ENCODE assay signal across 8 mouse cellular contexts in the genomic region with DNA sequence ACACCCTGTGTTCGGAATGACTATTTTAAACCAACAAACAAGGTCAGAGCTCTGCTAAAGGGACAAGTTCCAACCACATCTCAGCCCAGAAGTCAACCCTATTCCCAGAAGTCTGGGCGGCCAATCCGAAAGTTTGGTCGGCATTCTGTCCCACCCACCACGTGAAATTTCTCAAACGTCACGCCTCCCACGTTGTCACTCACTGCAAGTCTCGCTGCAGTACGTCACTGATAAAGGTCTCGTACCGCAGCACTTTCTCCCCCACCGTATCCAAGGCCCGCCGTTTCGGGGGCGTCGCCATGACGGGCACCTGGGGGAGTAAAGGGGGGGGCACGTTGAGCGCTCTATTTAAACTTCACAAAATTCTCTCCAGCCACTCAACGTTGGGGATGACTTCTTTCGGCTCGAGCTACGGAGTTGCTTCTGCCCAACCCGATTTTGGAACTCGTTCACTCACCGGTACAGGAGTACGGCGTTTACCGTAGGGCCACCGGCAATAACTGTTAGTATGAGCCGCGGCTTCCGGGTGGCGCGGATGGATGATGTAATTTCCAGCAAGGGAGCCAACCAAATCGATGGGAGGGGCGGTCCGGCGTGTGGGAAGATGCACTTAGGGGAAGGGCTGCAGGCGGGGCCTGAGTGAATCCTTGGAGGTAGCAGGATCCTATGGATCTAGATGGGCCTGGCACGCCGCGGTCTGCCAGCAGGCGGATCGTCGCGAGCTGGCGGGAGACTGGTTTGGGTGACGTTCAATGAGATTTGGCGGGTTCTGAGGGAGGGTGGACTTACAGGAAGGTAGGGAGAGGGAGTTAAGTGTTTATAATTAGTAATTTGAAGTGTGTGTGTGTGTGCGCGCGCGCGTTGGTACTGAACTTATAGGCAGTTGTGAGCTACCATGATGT. TPM values are rescaled to one million over a fixed set of nuclear protein-coding genes. Genes with fewer than 3 reads are reported as not detected.
DNase-seq lines count a peak whose midpoint lies in the region; ATAC-seq and TF ChIP-seq lines count a peak whose summit lies in the region.

A gene (minus strand): TSS at position 541 of the 902 bp plus-strand sequence.

- peak within 1 kb of the TSS; percentile 54 for H3K4me2 ChIP-seq in kidney, embryonic 16.5 days (replicated peaks; ENCODE audit: low read depth, low read length)
- H3K4me2 ChIP-seq in myocyte (ENCODE audit: low read depth): peak within 1 kb of the TSS; percentile 90

- peak within 1 kb of the TSS; percentile 22 for H3ac ChIP-seq in myocyte (ENCODE audit: control insufficient read depth, insufficient read length)

- peak within 1 kb of the TSS; percentile 82 for H3K4me3 ChIP-seq in bone marrow macrophage, adult 2 months (ENCODE audit: insufficient read depth, low read length)
- peak within 1 kb of the TSS; percentile 76 for H3K4me3 ChIP-seq in embryonic fibroblast, embryonic 13.5 days (ENCODE audit: insufficient read depth, low read length)
- peak within 1 kb of the TSS; percentile 62 for H3K4me3 ChIP-seq in heart, embryonic 10.5 days
- peak within 1 kb of the TSS; percentile 53 for H3K4me3 ChIP-seq in kidney, embryonic 16.5 days (ENCODE audit: low read length)
- H3K4me3 ChIP-seq in liver, adult 2 months (ENCODE audit: insufficient read depth, low read depth, low read length): peak within 1 kb of the TSS; percentile 86
- peak within 1 kb of the TSS; percentile 60 for H3K4me3 ChIP-seq in myocyte

- H3K27me3 ChIP-seq in heart, embryonic 10.5 days (ENCODE audit: insufficient read depth, poor library complexity, severe bottlenecking): no peaks in the 10 kb centered on the region
- no peaks in the 10 kb centered on the region for H3K27me3 ChIP-seq in kidney, embryonic 16.5 days (ENCODE audit: insufficient read depth, low read length)
- H3K27me3 ChIP-seq in liver, adult 2 months (ENCODE audit: control insufficient read depth, insufficient read depth, low read length): no peaks in the 10 kb centered on the region
- H3K27me3 ChIP-seq in myocyte (ENCODE audit: control insufficient read depth, insufficient read depth, insufficient read length): no peaks in the 10 kb centered on the region
- no peaks in the 10 kb centered on the region for H3K27me3 ChIP-seq in splenic B cell, adult 2 months (ENCODE audit: control insufficient read depth, insufficient read depth, low read length, poor library complexity, severe bottlenecking)

- WGBS in heart, embryonic 10.5 days: 19% methylated on average over 56 of the region's 57 CpGs
- WGBS in kidney, embryonic 16.5 days: 23% methylated on average over 57 of the region's 57 CpGs
- under 1% methylated on average over 57 of the region's 57 CpGs for WGBS in liver, adult 2 months

- peaks cover 3% of the 10 kb centered on the region; the same call in 1 of the 2 replicates for H3K36me3 ChIP-seq in heart, embryonic 10.5 days
- H3K36me3 ChIP-seq in kidney, embryonic 16.5 days (ENCODE audit: insufficient read depth, low read length): no peaks in the 10 kb centered on the region
- peaks cover 5% of the 10 kb centered on the region for H3K36me3 ChIP-seq in liver, adult 2 months (ENCODE audit: control insufficient read depth, insufficient read depth, low read length)
- no peaks in the 10 kb centered on the region for H3K36me3 ChIP-seq in myocyte (ENCODE audit: control insufficient read depth, insufficient read depth)
- H3K36me3 ChIP-seq in splenic B cell, adult 2 months (ENCODE audit: control insufficient read depth, insufficient read depth, low read length, poor library complexity, severe bottlenecking): peaks cover 4% of the 10 kb centered on the region; the same call in 1 of the 2 replicates

- peak; percentile 97 for ATAC-seq in kidney, embryonic 16.5 days (ENCODE audit: low FRiP score, low TSS enrichment)

- no peaks in the 10 kb centered on the region for H3K9me3 ChIP-seq in heart, embryonic 10.5 days
- H3K9me3 ChIP-seq in kidney, embryonic 16.5 days (ENCODE audit: low read length): no peaks in the 10 kb centered on the region

- DNase-seq in A20 (ENCODE audit: low read depth, low spot score): peak; percentile 91
- peak; percentile 96 for DNase-seq in heart, embryonic 10.5 days (ENCODE audit: low spot score)
- peak; percentile 91 for DNase-seq in liver, adult 2 months (ENCODE audit: extremely low read depth, low read depth, low spot score)
- peak; percentile 85 for DNase-seq in splenic B cell, adult 2 months (ENCODE audit: low read depth, low spot score)

- peak within 1 kb of the TSS; percentile 85 for H3K27ac ChIP-seq in bone marrow macrophage, adult 2 months (ENCODE audit: insufficient read depth, low read depth, low read length)
- peak within 1 kb of the TSS; percentile 88 for H3K27ac ChIP-seq in embryonic fibroblast, embryonic 13.5 days (ENCODE audit: insufficient read depth, low read length)
- H3K27ac ChIP-seq in heart, embryonic 10.5 days: peak within 1 kb of the TSS; percentile 78
- H3K27ac ChIP-seq in kidney, embryonic 16.5 days (ENCODE audit: low read length): peak within 1 kb of the TSS; percentile 74
- peak within 1 kb of the TSS; percentile 97 for H3K27ac ChIP-seq in liver, adult 2 months (replicated peaks; ENCODE audit: insufficient read depth, low read depth, low read length)

- no peak for TF ChIP-seq CTCF in bone marrow macrophage, adult 2 months (IDR thresholded peaks at IDR 0.05; ENCODE audit: low read depth, low read length)
- no peak for TF ChIP-seq CTCF in embryonic fibroblast, embryonic 13.5 days (IDR thresholded peaks at IDR 0.05; ENCODE audit: borderline replicate concordance, insufficient read depth, low read length)
- 0 out of 2 replicates have a peak, but pooled peaks have one; percentile 11 for TF ChIP-seq CTCF in liver, adult 2 months (IDR thresholded peaks at IDR 0.05; ENCODE audit: low read depth, low read length)

- no peak for TF ChIP-seq POLR2A in bone marrow macrophage, adult 2 months (IDR thresholded peaks at IDR 0.05; ENCODE audit: borderline replicate concordance, low read depth, low read length)
- TF ChIP-seq POLR2A in embryonic fibroblast, embryonic 13.5 days (IDR thresholded peaks at IDR 0.05; ENCODE audit: low read depth, low read length): peak; percentile 71
- no peak for TF ChIP-seq POLR2A in liver, adult 2 months (IDR thresholded peaks at IDR 0.05; ENCODE audit: extremely low read depth, insufficient read depth, low read length)
- peak; percentile 77 for TF ChIP-seq POLR2A in myocyte (IDR thresholded peaks at IDR 0.05; ENCODE audit: insufficient read length, low read depth)

- H3K79me2 ChIP-seq in liver, adult 2 months (ENCODE audit: control insufficient read depth, insufficient read depth, low read length): 0 out of 2 replicates have a peak, but pooled peaks cover 3% of the 10 kb centered on the region
- peaks cover 9% of the 10 kb centered on the region for H3K79me2 ChIP-seq in myocyte (ENCODE audit: control insufficient read depth, insufficient read depth)

- peak within 1 kb of the TSS; percentile 54 for H3K9ac ChIP-seq in kidney, embryonic 16.5 days (replicated peaks; ENCODE audit: low read length)
- H3K9ac ChIP-seq in liver, adult 2 months (ENCODE audit: low read depth, low read length): peak within 1 kb of the TSS; percentile 83

- H3K4me1 ChIP-seq in bone marrow macrophage, adult 2 months (ENCODE audit: control insufficient read depth, insufficient read depth, low read length): no peaks in the 10 kb centered on the region; the same call in 1 of the 2 replicates
- H3K4me1 ChIP-seq in embryonic fibroblast, embryonic 13.5 days (ENCODE audit: control insufficient read depth, insufficient read depth, low read length): no peaks in the 10 kb centered on the region
- no peaks in the 10 kb centered on the region for H3K4me1 ChIP-seq in heart, embryonic 10.5 days
- H3K4me1 ChIP-seq in kidney, embryonic 16.5 days (ENCODE audit: insufficient read depth, low read length): no peaks in the 10 kb centered on the region
- 0 out of 2 replicates have a peak, but pooled peaks cover 2% of the 10 kb centered on the region for H3K4me1 ChIP-seq in liver, adult 2 months (ENCODE audit: control insufficient read depth, insufficient read depth, low read length)

TF ChIP-seq in myocyte, 11 proteins besides CTCF, POLR2A, EP300 and RAD21:
- peak; percentile 12 for TF ChIP-seq USF1 (IDR thresholded peaks at IDR 0.05; ENCODE audit: low read depth)
- TF ChIP-seq CEBPB (IDR thresholded peaks at IDR 0.05; ENCODE audit: insufficient read depth, poor library complexity, severe bottlenecking): peak; percentile 47; the same call in 1 of the 2 replicates
- TF ChIP-seq E2F4 (IDR thresholded peaks at IDR 0.05; ENCODE audit: insufficient read depth): no peak
- TF ChIP-seq MYOG (IDR thresholded peaks at IDR 0.05; ENCODE audit: control insufficient read depth in 1 of 3, insufficient read depth in 1 of 3, insufficient read length in 2 of 3, low read depth in 2 of 3): no peak
- no peak for TF ChIP-seq MAX (IDR thresholded peaks at IDR 0.05; ENCODE audit: low read depth)
- no peak for TF ChIP-seq TCF12 (IDR thresholded peaks at IDR 0.05; ENCODE audit: insufficient read depth, poor library complexity, severe bottlenecking)
- TF ChIP-seq TCF3 (IDR thresholded peaks at IDR 0.05; ENCODE audit: insufficient read length, low read depth): no peak
- no peak for TF ChIP-seq MYOD1 (IDR thresholded peaks at IDR 0.05; ENCODE audit: control insufficient read depth in 1 of 3, insufficient read length in 2 of 3, low read depth in 2 of 3)
- no peak for TF ChIP-seq REST (IDR thresholded peaks at IDR 0.05; ENCODE audit: insufficient read depth, insufficient read length)
- peak; percentile 62 for TF ChIP-seq POLR2AphosphoS2 (IDR thresholded peaks at IDR 0.05; ENCODE audit: insufficient read length, low read depth)
- TF ChIP-seq SRF (IDR thresholded peaks at IDR 0.05; ENCODE audit: control insufficient read depth, insufficient read length, low read depth): no peak

RNA-seq across cellular contexts. Expression of the gene that starts here (rescaled TPM):
- polyA plus RNA-seq in bone marrow macrophage, adult 2 months (2012; ENCODE audit: insufficient read depth, insufficient read length, missing spikeins): 21.1 and 23.5 TPM in 2 replicates
- polyA plus RNA-seq in embryonic fibroblast, embryonic 13.5 days (2011; ENCODE audit: insufficient read length, low read depth, missing spikeins): 27.6 and 29.6 TPM in 2 replicates
- 63.1 and 65.5 TPM in 2 replicates for polyA plus RNA-seq in heart, embryonic 10.5 days (2016; fragmentation: Nextera tagmentation; extraction: Ambion mirVana)
- 58.0 and 58.7 TPM in 2 replicates for polyA plus RNA-seq in kidney, embryonic 16.5 days (2015; fragmentation: Nextera tagmentation; extraction: Ambion mirVana)
- 32.5 and 33.0 TPM in 2 replicates for total RNA-seq in liver, adult 2 months (2014; rRNA removed)
- 17.5 and 27.0 TPM in 2 replicates for polyA plus RNA-seq in liver, adult 2 months (2012; rRNA removed)
- 57.6 TPM for polyA plus RNA-seq in myocyte (2012; fragmentation: generic; extraction: Trizol)

Comparison
In these comparisons a context has a peak if more than half of its experiments do, and no peak if none do; other contexts are left out.
1. Peak in every context shown above with its lines: DNase-seq, ATAC-seq, H3K4me3 ChIP-seq and H3K27ac ChIP-seq.
2. POLR2A ChIP-seq: peak in embryonic fibroblast, embryonic 13.5 days (single experiment) and myocyte (single experiment); none in bone marrow macrophage, adult 2 months (single experiment) and liver, adult 2 months (single experiment).